Mouse (Mus musculus): ENCODE results near the gene Nudt14.

GRCm38 (mm10) chr12:112990706-112991405, 48.9 kb upstream of the Nudt14 start:
- TF ChIP-seq POLR2A (IDR thresholded peaks at IDR 0.05; ENCODE audit: borderline replicate concordance, extremely low read depth, insufficient read depth, insufficient read length, poor library complexity, severe bottlenecking) (no peak), CTCF (IDR thresholded peaks at IDR 0.05; ENCODE audit: borderline replicate concordance, extremely low read depth, insufficient read depth, insufficient read length) (no peak)

All from brain, embryonic 14.5 days (tissue).